Mouse (Mus musculus) ovary, postnatal 14 days (tissue): ENCODE data around the gene Apbb1ip.

Experiments
- DNase-seq: peaks from one replicate; pipeline ENCODE4 v3.0.0; 2022; ENCODE audit warnings: low spot score

Gene Apbb1ip

DNA sequence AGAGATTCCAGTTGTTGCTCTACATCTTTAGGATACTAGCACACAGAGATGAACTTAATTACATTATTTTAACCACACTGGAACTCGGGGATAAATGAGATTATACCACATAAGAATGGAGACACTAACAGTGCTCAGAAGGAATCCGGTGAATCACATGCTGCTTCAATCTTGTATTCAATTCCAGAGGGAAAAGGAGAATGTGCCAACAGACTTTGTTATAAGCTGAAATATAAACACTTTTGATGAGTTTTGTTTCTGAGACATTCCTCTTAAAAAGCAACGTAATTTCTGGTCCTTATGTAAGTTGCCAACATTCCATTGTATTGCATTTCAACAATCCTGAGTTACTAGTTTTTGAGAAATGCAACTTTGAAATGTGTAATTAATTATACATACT, 1.8 kb downstream of the Apbb1ip start:
- DNase-seq = no peak

DNA sequence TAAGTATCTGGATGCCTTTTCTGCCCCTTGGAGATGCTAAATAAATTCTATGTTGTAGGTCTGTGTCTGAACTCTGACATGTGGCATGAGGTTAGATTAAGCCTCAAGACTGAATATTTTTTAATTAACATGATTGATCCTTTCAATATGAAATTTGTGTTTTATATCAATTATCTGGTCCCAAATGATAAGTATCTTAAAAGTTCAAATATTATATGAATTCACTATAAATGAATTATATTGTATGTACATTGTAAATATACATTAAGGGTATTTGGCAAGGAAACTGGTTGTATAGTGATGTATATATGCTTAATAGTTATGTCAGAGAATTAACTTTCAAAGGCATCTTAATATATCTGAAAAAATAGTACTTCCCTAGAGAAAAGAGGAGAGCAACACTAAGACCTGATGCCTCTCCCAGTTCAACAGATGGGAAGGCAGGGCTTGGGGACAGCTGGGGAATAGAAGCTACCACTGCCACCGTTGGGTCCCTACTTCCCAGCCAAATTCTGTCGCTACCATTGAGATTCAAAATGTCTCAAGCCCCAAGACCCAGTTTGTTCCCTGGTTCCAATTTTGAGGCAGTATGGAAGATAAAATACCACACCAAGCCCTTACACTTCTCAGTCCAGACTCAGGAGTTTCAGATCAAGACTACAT, 2.8 kb downstream of the Apbb1ip start:
- no peak for DNase-seq

DNA sequence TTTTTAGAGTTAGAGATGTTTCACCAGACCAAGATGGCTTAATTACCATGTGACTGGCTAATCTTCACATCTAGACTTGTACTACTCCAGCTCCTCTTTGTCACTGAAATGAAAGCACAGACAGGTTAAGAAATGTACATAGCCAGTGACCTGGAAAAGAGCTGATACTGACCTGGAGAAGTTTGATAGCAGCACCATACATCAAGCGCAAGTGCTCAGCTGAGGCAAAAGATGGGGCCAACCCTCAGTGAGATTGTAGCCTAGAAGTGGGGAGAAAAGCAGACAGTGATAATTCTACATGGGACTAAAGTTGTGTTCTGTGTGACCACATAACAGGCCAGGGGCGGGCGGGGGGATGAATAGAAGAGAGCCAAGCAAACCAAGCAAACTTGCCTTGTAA, 3.9 kb downstream of the Apbb1ip start:
- DNase-seq = no peak

DNA sequence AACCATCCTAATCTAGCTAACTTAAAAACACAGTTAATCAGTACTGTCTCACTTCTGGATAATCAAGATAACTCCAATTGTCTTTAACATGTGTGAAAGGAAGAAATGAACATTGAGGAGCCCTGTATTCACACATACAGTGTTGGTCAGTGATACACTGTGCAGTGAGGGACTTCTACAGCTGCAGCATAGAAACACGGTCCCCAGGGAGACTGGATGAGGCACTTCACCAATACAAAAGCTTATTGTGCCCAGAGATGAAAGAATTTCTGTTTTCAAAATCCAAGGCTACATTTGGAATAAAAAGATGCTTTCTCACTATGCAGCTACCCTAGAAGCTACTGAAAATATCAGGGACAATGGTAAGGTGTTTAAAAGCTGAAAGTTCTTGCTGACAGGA, 7.0 kb downstream of the Apbb1ip start:
- DNase-seq = no peak

DNA sequence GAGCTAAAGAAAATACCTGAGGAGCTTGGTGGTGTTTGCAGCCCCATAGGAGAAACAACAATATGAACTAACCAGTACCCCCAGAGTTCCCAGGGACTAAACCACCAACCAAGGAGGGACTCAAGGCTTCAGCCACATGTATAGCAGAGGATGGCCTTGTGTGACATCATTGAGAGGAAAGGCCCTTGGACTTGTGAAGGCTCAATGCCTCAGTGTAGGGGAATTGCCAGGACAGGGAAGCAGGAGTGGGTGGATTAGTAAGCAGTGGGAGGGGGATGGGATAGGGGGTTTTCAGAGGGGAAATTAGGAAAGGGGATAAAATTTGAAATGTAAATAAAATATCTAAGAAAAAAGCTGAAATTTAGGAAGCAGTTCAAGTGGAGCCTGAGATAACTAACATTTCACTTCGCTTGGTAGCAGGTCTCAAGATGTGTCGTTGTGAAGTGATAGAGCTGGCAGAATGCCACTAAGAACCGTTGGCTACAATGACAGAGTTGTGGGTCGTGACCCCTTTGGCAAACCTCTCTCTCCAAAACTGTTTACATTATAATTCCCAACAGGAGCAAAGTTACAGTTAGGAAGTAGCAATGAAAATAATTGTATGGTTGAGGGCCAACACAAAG, 7.6 kb downstream of the Apbb1ip start:
- DNase-seq = no peak

GRCm38 (mm10) chr2:22782057-22782456, 8.2 kb downstream of the Apbb1ip start:
- no peak for DNase-seq

GRCm38 (mm10) chr2:22783137-22783638, 9.3 kb downstream of the Apbb1ip start:
- DNase-seq = no peak

DNA sequence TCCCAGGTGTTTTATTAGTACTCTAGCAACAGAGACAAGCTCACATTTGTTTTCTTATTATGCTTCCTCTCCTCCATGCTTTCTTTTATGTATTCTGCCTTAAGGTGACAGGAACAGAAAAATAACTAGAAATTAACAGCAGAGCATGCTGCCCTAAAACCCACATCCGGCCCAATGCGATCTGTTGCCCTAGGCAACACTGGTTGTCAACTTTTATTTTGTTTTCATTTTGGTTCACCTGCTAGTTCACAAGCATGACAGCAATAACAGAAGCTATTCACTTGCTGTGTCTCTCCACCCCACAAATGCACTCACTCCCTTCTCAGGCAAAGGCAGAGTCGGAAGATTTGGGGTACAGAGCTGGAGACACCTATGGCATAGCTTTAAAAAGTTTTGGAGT, 10.3 kb downstream of the Apbb1ip start:
- DNase-seq = no peak

- no peak for DNase-seq
These were observed 10.9 kb downstream of the Apbb1ip start for GRCm38 (mm10) chr2:22784771-22785170.

DNA sequence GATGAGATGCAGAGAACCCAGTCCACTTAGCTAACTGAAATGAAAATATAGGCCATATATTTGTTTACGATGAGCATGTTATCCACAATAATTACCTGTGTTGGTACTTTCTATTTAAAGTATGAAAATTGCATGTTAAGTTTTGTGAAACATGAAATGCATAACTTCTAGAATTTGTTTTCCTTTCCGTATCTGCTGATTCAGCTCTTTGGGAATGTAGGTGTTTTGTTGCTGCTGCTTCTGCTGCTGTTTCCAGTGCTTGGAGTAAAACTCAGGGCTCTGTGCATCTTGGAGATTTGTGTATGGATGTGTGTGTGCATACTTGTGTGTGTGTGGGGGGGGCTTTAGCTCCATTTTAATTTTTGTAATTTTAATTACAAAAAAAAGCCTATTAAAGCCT, 14.8 kb downstream of the Apbb1ip start:
- DNase-seq = no peak

- DNase-seq = no peak
These were observed 15.7 kb downstream of the Apbb1ip start for GRCm38 (mm10) chr2:22789576-22789975.

DNA sequence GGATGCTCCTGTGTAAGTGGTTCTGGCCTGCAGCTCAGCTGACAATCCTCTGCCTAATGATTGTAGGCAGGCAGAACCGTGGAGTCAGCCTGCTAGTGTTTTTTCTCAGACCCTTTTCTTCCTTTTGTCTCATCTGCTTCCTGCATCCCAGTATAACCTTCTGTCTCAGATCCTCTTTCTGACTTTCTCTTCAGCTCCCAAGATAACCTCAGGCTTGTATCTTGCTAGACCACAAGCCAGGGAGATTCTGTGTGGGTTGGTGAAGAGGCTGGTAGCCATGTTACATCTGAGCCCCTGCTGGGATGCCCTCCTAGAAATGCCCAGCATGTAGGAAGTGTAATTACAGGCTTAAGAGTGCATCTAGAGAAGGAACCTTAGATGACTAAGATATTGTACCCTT, 16.5 kb downstream of the Apbb1ip start:
- no peak for DNase-seq

DNA sequence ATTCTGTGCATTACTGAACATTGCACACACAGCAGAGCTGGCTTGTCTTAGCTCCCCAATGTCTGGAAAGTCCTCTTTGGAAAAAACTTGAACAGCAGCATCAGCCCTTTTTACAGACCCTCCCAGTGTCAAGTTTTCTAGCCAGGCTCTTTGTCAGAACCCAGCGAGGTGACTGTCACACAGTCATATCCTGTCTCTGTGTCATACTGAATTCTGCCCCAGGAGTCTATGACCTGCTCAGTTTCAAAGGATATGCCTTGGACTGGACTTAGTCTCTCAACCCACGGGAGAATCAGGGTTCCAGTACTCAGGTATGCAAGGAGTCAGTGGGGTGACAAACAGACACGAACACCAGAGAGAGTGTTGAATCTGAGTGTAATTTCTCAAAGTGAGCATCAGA, 21.2 kb downstream of the Apbb1ip start:
- no peak for DNase-seq

DNA sequence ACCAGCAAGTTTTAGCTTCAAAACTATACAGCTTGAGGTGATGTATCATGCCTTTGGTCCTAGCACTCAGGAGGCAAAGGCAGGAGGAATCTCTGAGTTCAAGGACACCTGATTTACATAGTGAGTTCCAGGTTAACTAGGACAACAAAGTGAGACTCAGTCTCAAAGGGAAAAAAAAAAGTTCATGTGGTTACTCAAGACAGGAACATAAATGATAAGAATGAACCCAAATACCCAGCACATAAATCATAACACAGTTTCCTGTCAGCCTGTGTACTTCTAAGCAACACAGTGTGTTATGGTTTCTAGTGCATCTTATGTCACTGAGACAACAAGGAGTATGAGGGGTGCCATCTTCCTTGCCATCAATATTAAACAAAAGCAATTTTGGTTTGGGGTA, 22.6 kb downstream of the Apbb1ip start:
- no peak for DNase-seq

GRCm38 (mm10) chr2:22799430-22800041, 25.6 kb downstream of the Apbb1ip start:
- DNase-seq = no peak

GRCm38 (mm10) chr2:22805589-22805988, 31.7 kb downstream of the Apbb1ip start:
- no peak for DNase-seq

DNA sequence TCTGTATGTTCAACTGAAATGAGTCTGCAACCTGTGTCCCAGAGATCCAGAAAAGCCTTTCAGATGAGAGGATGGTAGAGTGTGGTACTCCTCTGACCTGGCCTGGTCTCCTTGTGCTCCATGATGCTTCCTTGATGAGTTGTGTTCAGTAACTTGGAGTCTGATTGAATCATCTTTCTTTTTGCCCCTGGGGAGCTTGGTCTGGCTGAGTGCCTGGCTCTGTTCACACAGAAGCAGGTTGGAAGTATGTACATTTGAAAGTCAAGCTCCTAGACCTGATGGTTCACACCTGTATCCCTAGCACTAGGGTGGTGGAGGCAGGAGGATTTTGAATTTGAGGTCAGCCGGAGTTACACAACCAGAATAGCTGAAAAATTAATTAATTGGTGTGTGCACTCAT, 32.7 kb downstream of the Apbb1ip start:
- DNase-seq = no peak

GRCm38 (mm10) chr2:22807312-22807711, 33.4 kb downstream of the Apbb1ip start:
- no peak for DNase-seq

- no peak for DNase-seq
These were observed 37.0 kb downstream of the Apbb1ip start for GRCm38 (mm10) chr2:22810851-22811250.

GRCm38 (mm10) chr2:22811466-22811865, 37.6 kb downstream of the Apbb1ip start:
- no peak for DNase-seq

- DNase-seq = no peak
These were observed 40.0 kb downstream of the Apbb1ip start for GRCm38 (mm10) chr2:22813921-22814320.

GRCm38 (mm10) chr2:22815674-22816073, 41.8 kb downstream of the Apbb1ip start:
- no peak for DNase-seq

DNA sequence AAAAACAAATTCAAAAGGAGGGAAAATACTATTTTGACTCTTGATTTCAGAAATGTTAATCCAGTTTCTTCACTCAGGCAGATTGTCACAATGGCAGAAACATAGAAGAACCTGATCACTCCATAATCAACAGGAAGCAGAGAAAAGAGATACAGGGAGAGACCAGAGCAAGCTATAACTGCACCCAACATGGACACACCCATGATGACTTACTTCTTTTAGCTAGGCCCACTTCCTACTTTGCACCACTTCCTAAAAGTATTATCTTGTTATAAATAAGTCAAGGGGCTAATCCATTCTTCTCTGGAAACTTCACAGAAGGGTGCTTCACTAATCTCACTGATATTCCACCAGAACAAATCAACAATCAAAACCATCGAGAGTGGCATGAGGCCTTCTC, 42.3 kb downstream of the Apbb1ip start:
- DNase-seq = no peak

- no peak for DNase-seq
These were observed 48.4 kb downstream of the Apbb1ip start for GRCm38 (mm10) chr2:22822293-22822692.
